Mouse (Mus musculus) G1E (cell line): ENCODE data around the gene Gm29609.

Source experiments
- CTCF ChIP-seq: IDR thresholded peaks from 2 replicates; pipeline ENCODE4 v1.5.1; 2012; ENCODE audit warnings: low read depth, low read length, inconsistent platforms, mixed read lengths
- GATA1 ChIP-seq: IDR thresholded peaks from 2 replicates; pipeline ENCODE4 v1.6.1; 2012; ENCODE audit warnings: borderline replicate concordance, low read length, inconsistent platforms, mixed read lengths
- GATA2 ChIP-seq: IDR thresholded peaks from 2 replicates; pipeline ENCODE4 v1.6.1; 2012; ENCODE audit warnings: low read depth, low read length, inconsistent platforms, borderline replicate concordance
- POLR2AphosphoS5 ChIP-seq: IDR thresholded peaks from 2 replicates; pipeline ENCODE4 v1.6.1; 2012; ENCODE audit warnings: low read depth, low read length, inconsistent platforms; ENCODE audit not compliant: insufficient replicate concordance
- TAL1 ChIP-seq: conservative IDR thresholded peaks from 2 replicates; pipeline ENCODE4 v1.6.1; 2012; ENCODE audit warnings: low read depth, low read length, inconsistent platforms, mixed read lengths

GRCm38 (mm10) chr5:31110781-31111180 is 68.9 kb downstream of the Gm29609 start:
- TF ChIP-seq CTCF (no peak), POLR2AphosphoS5 (no peak), GATA1 (no peak), GATA2 (no peak), TAL1 (no peak)
